Mouse (Mus musculus) heart, embryonic 10.5 days (tissue): Measurements from ENCODE around the gene Dennd2a. TPM values are rescaled to one million over a fixed set of nuclear protein-coding genes. Genes with fewer than 3 reads are reported as not detected.

ENCODE experiments used
- DNase-seq: peaks from one replicate; pipeline ENCODE4 v3.0.0-alpha.2; 2017; ENCODE audit warnings: low spot score
- H3K27ac ChIP-seq: fragments of 300-500 bp; sonication (generic); 2 replicates; pipeline ENCODE4 v1.5.1; 2016; ENCODE audit warnings: mild to moderate bottlenecking
- H3K27me3 ChIP-seq: fragments of 300-500 bp; sonication (generic); 2 replicates; pipeline ENCODE4 v1.6.1; 2016; ENCODE audit warnings: mild to moderate bottlenecking; ENCODE audit not compliant: poor library complexity, insufficient read depth, severe bottlenecking
- H3K36me3 ChIP-seq: fragments of 300-500 bp; sonication (generic); 2 replicates; pipeline ENCODE4 v1.6.1; 2016; ENCODE audit warnings: mild to moderate bottlenecking, moderate library complexity
- H3K4me1 ChIP-seq: fragments of 300-500 bp; sonication (generic); 2 replicates; pipeline ENCODE4 v1.6.1; 2016; ENCODE audit warnings: mild to moderate bottlenecking
- H3K4me3 ChIP-seq: fragments of 300-500 bp; sonication (generic); 2 replicates; pipeline ENCODE4 v1.5.1; 2016; ENCODE audit warnings: mild to moderate bottlenecking, moderate library complexity
- H3K9me3 ChIP-seq: fragments of 300-500 bp; sonication (generic); 2 replicates; pipeline ENCODE4 v1.6.1; 2016; ENCODE audit warnings: mild to moderate bottlenecking, moderate library complexity
- WGBS: fragments of 180-500 bp; shearing (Covaris S2); methylation state at CpG from one replicate; pipeline ENCODE4 v1.1.7; 2016; 5-methylcytosine and 5-hydroxymethylcytosine counted together
- polyA plus RNA-seq: library from polyadenylated mRNA; unstranded; fragments of >200 nt; fragmentation: Nextera tagmentation; extraction: Ambion mirVana; gene quantifications from 2 replicates; pipeline ENCODE4 v1.2.1, GENCODE M21; 2016

Dennd2a gene
- polyA plus RNA-seq, 1 experiment from 2014 or later: 29.6 TPM

DNA sequence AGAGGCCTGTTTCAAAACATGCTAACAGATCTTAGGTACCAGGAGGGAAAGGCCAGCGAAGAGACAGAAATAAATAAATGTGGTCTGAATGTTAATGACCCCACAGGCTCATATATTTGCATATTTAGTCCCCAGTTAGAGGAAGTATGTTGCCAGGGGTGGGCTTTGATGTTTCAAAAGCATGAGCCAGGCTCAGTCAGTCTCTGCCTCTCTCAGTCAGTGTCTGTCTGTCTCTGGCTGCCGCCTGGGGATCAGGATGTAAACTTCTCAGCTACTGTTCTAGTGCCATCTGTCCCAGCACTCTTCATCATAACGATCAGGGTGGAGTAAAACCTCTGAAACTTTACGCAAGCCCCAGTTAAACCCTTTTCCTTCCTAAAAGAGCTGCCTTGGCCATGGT is 29.9 kb downstream of the Dennd2a start:
- DNase-seq: no peak
- Histone ChIP-seq H3K4me1 (peaks cover 25% of the 10 kb centered on the region), H3K36me3 (peaks cover 21% of the 10 kb centered on the region), H3K27me3 (no peaks in the 10 kb centered on the region), H3K27ac (0 out of 2 replicates have a peak overlapping the region, but pooled peaks have one; percentile 44), H3K9me3 (no peaks in the 10 kb centered on the region), H3K4me3 (no peak overlapping the region)
- WGBS: 71% methylated on average over 4 of the region's 4 CpGs

DNA sequence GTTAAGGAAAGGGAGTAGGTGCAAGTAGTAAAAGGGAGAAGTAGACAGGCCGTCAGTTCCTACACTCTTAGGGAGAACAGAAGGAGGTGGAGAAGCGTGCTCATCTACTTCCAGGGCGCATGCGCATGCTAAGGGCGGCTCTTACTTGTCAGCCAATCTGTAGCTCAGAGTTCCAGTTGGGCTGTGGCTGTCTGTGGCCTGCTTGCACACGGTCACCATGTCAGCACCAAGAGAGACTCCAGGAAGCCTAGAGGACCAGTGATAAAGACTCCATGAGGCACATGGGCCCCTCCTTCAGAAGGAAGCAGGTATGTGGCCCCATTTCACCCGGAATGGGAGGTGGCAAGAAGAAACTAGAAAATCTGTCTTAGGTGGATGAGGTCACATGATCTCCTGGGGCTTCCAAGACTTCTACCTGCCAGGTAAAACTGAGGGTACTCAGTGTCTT is 30.3 kb downstream of the Dennd2a start:
- Histone ChIP-seq H3K27ac (no peak overlapping the region), H3K9me3 (no peaks in the 10 kb centered on the region), H3K27me3 (no peaks in the 10 kb centered on the region), H3K4me3 (no peak overlapping the region), H3K4me1 (peaks cover 28% of the 10 kb centered on the region), H3K36me3 (peaks cover 26% of the 10 kb centered on the region)
- DNase-seq: no peak
- 72% methylated on average over 7 of the region's 7 CpGs for WGBS

DNA sequence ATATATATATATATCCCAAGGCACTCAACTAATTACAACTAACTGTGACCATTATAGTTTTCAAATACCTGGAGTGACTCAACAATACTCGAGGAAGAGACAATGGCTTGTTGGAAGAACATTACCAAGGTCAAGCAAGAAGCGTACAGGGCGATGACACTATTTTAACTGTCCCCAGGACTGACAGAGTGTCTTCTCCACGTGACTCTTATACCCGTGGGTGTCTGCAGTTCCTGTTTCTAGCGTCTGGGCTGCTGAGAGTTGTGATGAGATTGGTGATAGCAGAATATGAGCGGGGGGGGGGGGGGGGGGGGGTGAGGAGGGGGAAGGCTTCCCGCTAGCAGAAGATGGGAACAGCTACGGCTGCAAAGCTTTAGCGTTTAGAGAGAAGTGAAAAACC is 30.9 kb downstream of the Dennd2a start:
- Histone ChIP-seq H3K4me3 (no peak overlapping the region), H3K9me3 (no peaks in the 10 kb centered on the region), H3K4me1 (peaks cover 28% of the 10 kb centered on the region), H3K36me3 (peaks cover 31% of the 10 kb centered on the region), H3K27ac (no peak overlapping the region), H3K27me3 (no peaks in the 10 kb centered on the region)
- no peak for DNase-seq
- WGBS: 64% methylated on average over 8 of the region's 10 CpGs

DNA sequence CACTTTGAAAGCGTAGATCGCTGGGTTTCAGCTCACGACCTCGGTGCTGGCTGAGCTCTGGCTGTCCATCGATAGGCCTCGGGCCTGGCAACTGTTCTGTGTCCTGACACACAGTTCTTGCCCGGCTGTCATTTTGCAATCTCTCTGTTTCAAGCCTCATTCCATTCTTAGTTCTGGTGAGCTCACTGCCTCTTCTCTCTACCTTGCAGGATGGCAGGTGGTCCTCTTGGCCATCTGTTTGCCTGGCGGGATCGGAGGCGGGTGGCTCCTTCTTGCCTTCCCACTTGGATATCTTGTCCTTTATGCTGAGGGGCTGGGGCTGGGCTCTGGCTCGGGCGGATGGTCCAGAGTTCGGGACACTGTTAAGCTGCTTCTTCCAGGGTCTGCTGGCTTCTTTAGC is 34.5 kb downstream of the Dennd2a start:
- Histone ChIP-seq H3K36me3 (peaks cover 66% of the 10 kb centered on the region), H3K4me1 (peaks cover 18% of the 10 kb centered on the region)
- 89% methylated on average over 13 of the region's 13 CpGs for WGBS

DNA sequence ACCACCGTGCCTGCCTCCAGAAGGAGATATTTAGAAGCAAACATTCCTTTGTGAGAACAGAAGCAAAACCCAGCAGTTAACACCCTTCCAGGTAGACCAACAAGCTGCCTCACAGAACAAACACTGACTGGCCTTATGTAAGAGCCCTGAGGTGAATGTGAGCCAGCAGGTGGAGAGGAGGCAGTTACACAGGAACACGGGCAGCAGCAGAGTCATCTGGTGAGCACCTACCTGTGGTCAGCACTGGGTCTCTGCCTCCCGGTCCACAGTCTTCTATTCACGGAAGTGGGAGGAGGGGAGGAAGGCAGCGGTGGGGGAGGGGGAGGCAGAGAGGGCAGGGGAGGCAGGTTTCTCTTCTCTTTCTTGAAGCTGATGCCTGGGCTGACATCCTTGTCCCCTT is 35.2 kb downstream of the Dennd2a start:
- peaks cover 9% of the 10 kb centered on the region; the same call in 1 of the 2 replicates for H3K9me3 ChIP-seq
- no peaks in the 10 kb centered on the region for H3K27me3 ChIP-seq
- peaks cover 10% of the 10 kb centered on the region for H3K4me1 ChIP-seq
- WGBS: 71% methylated on average over 5 of the region's 5 CpGs
- no peak for DNase-seq
- peak overlapping the region; percentile 10; the same call in 1 of the 2 replicates for H3K27ac ChIP-seq
- no peak overlapping the region for H3K4me3 ChIP-seq
- peaks cover 68% of the 10 kb centered on the region for H3K36me3 ChIP-seq

More for the DNA sequence above, 34.5 kb downstream of the Dennd2a start:
- no peaks in the 10 kb centered on the region for H3K27me3 ChIP-seq
- no peak overlapping the region for H3K27ac ChIP-seq
- peaks cover 9% of the 10 kb centered on the region; the same call in 1 of the 2 replicates for H3K9me3 ChIP-seq
- no peak overlapping the region for H3K4me3 ChIP-seq
- no peak for DNase-seq

DNA sequence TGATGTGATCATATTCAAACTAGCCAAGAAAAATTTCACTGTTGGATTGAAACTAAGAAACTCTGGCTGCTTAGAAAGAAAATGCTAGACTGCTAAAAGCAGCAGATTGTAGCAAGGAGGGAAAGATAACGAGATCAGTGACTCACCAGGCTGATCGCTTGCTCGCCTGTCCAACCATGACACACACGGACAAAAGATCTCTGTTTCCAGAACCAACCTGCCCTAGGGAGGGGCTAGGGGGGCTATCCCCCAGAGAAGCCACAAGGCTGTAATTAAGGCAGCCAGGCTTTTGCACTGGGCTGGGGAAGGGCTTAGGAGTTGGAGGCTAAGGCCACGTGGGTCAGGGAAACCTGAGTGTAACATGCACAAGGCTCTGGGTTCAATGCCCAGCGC is 41.9 kb downstream of the Dennd2a start:
- Histone ChIP-seq H3K36me3 (peaks cover 34% of the 10 kb centered on the region), H3K27ac (peak overlapping the region; percentile 80), H3K9me3 (peaks cover 9% of the 10 kb centered on the region; the same call in 1 of the 2 replicates), H3K27me3 (no peaks in the 10 kb centered on the region), H3K4me3 (no peak overlapping the region), H3K4me1 (peaks cover 15% of the 10 kb centered on the region)
- DNase-seq: peak; percentile 81
- WGBS: 26% methylated on average over 6 of the region's 6 CpGs

DNA sequence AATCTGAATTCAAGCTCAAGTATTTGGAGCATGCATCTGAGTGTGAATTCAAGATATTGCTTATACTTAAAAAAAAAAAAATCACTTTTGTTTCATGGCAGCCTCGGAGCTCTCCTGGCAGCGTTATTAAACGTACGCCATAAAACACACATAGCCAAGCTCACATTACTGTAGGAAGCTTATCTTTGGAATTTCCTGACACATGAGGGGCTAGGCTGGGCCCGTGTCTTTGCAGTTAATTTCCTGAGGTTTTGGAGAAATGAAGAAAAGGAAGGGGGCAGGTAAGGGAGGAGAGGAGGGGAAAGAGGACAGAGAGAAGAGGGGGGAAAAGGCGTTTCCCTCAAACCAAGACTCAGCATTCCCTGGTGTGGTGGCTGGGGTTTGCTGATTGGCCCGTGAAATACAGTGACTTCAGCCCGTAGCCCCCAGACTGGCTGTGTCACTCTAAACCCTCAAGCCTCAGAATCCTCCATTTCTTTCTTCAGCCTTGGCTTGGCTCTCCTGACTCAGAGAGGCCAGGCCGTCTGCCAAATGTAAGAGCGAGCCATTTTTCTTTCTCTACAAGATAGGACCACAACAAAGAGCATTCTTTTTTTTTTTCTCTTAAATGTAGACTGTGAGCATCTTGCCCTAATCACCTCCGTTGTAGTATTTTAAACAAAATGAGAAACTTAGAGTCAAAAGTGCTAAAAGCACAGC is 42.5 kb downstream of the Dennd2a start:
- Histone ChIP-seq H3K27me3 (no peaks in the 10 kb centered on the region), H3K4me3 (no peak overlapping the region), H3K9me3 (peaks cover 3% of the 10 kb centered on the region; the same call in 1 of the 2 replicates), H3K36me3 (peaks cover 29% of the 10 kb centered on the region), H3K4me1 (peaks cover 15% of the 10 kb centered on the region), H3K27ac (peak overlapping the region; percentile 80)
- no peak for DNase-seq
- 36% methylated on average over 11 of the region's 11 CpGs for WGBS

DNA sequence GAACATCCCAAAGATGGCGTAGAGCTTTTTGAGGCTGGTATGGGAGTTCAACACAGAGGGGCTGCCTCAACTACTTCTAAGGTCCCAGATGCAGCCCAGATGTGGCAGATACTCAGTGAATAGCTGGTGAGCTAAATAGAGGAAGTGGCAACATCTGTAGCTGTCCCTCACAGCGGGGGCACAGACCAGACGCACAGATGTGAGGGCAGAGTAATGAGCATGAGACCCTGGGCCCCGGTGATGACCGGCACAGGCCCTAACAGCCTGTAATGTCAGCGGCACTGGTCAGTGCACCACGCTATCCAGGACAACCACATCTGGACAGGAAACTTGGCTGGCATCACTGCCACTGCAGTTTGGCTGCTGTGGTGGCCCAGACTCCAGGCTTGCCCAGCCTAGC is 54.2 kb downstream of the Dennd2a start:
- no peaks in the 10 kb centered on the region for H3K9me3 ChIP-seq
- H3K4me3 ChIP-seq: no peak overlapping the region
- H3K4me1 ChIP-seq: no peaks in the 10 kb centered on the region
- DNase-seq: no peak
- peaks cover 85% of the 10 kb centered on the region for H3K36me3 ChIP-seq
- no peak overlapping the region for H3K27ac ChIP-seq
- WGBS: 91% methylated on average over 7 of the region's 7 CpGs
- no peaks in the 10 kb centered on the region for H3K27me3 ChIP-seq

DNA sequence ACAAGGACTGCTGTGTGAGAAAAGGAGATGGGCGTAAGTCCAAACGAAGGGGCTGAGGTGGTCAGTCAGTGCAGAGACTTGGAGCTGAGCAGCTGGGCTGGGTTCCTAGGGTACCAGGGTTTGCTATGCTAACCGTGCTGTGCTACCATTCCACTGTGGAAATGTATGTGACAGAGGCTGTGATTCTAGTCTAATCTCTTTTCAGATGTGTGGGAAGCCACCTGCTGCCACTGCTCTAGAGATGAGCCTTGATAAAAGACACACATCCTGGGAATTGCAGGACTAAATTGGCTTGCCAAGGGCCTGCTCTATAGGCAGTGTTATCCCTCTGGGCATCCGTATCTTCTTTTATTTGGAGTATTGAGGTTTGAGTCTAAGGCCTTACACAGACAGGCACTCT is 60.5 kb downstream of the Dennd2a start:
- Histone ChIP-seq H3K9me3 (no peaks in the 10 kb centered on the region), H3K27ac (no peak overlapping the region), H3K27me3 (no peaks in the 10 kb centered on the region), H3K4me3 (no peak overlapping the region), H3K4me1 (peaks cover 6% of the 10 kb centered on the region; the same call in 1 of the 2 replicates), H3K36me3 (peaks cover 68% of the 10 kb centered on the region)
- 86% methylated on average over 4 of the region's 4 CpGs for WGBS
- DNase-seq: no peak

DNA sequence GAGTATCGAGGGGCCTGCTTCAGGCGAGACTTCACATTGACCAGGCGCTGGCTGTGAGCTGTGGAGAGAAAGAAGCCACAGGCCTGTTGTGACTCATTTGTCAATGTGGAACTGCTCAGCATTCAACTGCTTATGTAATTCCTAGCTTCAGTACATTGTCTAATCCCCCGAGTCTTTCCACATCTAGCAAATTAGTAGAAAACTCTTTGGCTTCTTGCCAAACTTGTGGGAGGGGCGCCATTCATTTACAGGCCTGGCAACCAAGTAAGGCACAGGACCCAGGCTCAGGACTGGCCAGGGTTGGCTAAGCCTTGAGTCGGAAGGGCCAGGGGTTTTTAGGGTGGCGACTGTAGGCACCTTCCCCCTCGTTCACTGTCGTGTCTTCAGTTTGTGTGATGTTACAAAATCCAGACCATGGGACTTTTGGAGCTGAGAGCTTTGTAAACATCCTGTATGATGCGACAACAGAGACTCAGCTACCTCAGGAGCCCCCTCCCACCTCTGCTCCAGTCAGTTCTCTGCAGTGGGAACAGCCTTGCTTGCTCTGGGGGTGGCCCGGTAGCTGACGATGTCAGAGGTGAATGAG is 64.4 kb downstream of the Dennd2a start:
- Histone ChIP-seq H3K36me3 (peaks cover 80% of the 10 kb centered on the region), H3K9me3 (no peaks in the 10 kb centered on the region), H3K27me3 (no peaks in the 10 kb centered on the region), H3K4me3 (no peak overlapping the region), H3K4me1 (peaks cover 6% of the 10 kb centered on the region; the same call in 1 of the 2 replicates), H3K27ac (no peak overlapping the region)
- no peak for DNase-seq
- 69% methylated on average over 12 of the region's 12 CpGs for WGBS

DNA sequence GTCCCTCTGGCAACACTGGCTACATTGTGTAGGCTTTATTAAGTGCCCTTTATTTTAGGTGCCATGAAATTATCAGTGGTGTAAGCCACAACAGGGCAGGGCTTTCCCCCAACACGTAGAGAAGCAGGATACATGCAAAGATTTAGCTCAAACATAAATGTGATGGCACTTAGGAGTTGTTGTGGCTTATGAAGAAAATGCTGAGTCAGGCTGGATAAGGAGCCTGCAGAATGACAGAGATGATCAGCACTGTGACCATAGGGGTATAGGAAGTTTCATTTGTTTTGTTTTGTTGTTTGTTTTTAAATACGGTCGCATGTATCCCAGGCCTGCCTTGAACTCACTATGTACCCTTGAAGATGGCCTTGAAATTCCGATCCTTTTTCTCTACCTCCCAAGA is 65.5 kb downstream of the Dennd2a start:
- Histone ChIP-seq H3K4me1 (peaks cover 6% of the 10 kb centered on the region; the same call in 1 of the 2 replicates), H3K4me3 (no peak overlapping the region), H3K27me3 (no peaks in the 10 kb centered on the region), H3K27ac (no peak overlapping the region), H3K9me3 (no peaks in the 10 kb centered on the region), H3K36me3 (peaks cover 91% of the 10 kb centered on the region)
- DNase-seq: no peak
- WGBS: 87% methylated on average over 4 of the region's 4 CpGs

DNA sequence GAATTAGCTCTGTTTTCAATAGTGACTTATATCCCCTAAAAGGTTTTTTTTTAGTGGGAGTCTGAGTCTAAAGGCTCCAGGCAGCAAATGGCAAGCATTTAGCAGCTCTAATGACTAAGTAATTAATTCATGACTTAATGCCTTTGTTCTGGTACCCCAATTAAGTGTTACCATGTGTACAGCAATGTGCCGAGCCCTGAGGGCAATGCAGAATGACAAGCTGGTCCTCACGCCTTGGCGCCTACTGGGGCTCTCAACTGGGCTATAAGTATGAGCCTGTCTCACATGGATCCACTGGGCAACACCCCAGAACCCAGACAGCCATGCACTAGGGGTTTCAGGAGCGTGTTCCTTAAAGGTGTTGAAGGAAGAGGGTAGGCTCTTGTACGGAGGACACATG is 66.5 kb downstream of the Dennd2a start:
- Histone ChIP-seq H3K9me3 (no peaks in the 10 kb centered on the region), H3K27me3 (no peaks in the 10 kb centered on the region), H3K36me3 (peaks cover 92% of the 10 kb centered on the region), H3K4me3 (no peak overlapping the region), H3K4me1 (peaks cover 6% of the 10 kb centered on the region; the same call in 1 of the 2 replicates), H3K27ac (no peak overlapping the region)
- no peak for DNase-seq
- WGBS: 85% methylated on average over 5 of the region's 5 CpGs

DNA sequence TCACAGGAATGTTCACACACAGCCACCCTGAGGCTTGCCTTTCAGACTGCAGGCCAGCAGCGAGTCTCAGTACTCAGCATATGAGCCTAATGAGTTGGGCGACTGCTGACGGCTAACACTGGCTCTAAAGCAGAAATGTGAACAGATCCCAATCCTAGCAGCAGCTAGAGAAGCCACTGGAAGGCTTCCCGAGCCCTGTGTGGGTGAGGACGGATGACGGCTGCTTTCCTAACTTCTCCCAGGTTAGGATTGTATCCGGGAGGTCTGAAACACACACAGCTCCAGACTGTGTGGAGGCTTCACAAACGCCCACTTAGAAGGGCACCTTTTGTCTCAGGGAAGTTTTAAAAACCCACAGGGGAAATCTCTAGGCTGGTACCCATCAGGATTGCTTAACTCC is 69.4 kb downstream of the Dennd2a start:
- Histone ChIP-seq H3K36me3 (peaks cover 98% of the 10 kb centered on the region), H3K4me3 (no peak overlapping the region), H3K27ac (no peak overlapping the region), H3K4me1 (peaks cover 2% of the 10 kb centered on the region; the same call in 1 of the 2 replicates), H3K27me3 (no peaks in the 10 kb centered on the region), H3K9me3 (no peaks in the 10 kb centered on the region)
- no peak for DNase-seq
- WGBS: 82% methylated on average over 8 of the region's 8 CpGs
